Mouse (Mus musculus) B cell, adult (primary cell): ENCODE data around the gene Bbox1. TPM values are rescaled to one million over a fixed set of nuclear protein-coding genes. Genes with fewer than 3 reads are reported as not detected.

ENCODE experiments used
- total RNA-seq: library from RNA; stranded (reverse); gene quantifications from 4 replicates; pipeline ENCODE4 v1.2.4, GENCODE M21; 2023; ENCODE audit not compliant: inconsistent age

The Bbox1 gene
- not detected in 4 replicates for total RNA-seq

DNA sequence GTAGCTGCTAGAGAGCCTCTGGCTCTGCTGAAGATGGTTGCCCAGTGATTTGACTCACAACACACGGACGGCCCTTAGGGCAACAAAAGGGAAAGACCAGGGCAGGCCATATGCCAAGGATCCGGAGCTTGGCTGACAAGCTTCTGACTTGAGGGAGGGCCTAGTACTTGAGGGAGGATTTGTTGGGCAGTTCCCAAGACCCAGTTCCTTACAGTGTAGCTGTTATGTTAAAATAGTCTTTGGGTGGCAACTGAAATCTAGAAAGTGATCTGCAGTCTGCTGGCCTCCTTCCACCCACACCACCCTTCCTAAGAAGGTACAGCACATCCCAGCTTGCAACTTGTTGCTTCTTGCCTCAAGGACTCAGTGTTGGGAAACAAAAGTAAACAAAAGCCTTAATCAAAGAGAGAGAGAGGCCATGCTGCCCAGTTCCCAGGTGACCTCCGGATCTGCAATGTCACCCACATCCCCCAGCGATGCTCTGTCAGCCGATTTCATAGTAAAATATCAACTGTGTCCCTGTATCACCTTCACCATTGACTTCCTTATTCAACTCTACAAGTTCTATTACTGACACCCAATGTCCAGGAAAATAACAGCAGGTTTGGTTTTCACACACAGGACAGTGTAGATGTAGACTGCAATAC lies at the start of gene Bbox1:
Gene Bbox1 (minus strand): TSS at position 52 of the 647 bp plus-strand sequence.

DNA sequence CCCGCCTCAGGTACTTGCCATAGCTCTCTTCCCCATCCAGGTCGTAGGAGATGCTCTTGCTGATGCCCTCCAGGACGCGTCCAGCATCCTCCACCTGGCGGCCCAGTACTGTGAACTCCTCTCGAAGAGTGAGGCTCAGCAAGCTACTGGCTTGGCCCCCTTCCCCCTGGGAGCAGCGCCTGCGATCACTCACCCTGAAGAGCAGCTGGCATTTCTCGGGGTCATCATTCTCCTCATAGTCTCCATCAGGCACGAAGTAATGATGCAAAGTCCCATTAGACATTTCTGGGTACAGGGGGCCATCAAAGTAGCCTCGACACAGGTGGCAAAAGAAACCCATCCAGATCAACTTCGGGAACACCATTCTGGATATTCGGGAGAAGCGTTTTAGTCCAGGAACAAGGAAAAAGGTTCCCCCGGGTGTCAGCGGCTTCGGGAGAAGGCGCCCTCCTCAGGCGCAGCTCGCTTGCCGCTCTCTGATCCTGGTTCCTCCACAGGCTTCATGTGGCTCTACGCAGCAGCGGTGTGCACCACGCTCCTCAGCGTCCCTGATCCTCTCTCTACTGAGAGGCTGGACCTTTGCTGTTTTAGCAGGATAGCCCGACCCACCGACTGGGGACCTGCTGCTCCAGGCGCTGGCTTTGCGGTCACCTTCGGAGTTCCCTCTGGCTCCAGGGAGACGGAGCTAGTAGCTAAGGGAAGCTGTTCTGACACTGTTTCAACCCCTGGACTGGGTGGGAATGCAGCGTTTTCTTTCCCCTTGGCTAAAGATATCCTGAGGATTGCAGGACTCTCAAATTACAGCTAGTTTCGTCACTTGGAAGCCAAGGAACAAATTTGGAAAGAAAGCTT lies 48.3 kb upstream of the Bbox1 start, which contains the start of gene Fibin:
Gene Fibin (minus strand): TSS at position 752 of the 852 bp plus-strand sequence.

Other genes starting within 250 kb of the Bbox1 start
- gene Fibin, start 48.6 kb upstream of the Bbox1 start, total RNA-seq = not detected in 4 replicates